Mouse (Mus musculus): ENCODE measurements around the gene Tomm7. TPM values are rescaled to one million over a fixed set of nuclear protein-coding genes. Genes with fewer than 3 reads are reported as not detected.
"Not testable (repeated sequence)": the region's sequence is repeated elsewhere in the genome, so short reads cannot be mapped to it uniquely, and the experiment has no call there.

Gene Tomm7
- polyA plus RNA-seq (2015; fragmentation: Nextera tagmentation; extraction: Ambion mirVana): 75.0 and 76.7 TPM in 2 replicates

- Histone ChIP-seq H3K9ac (ENCODE audit: low read depth, low read length) (peak within 1 kb of the TSS; percentile 78), H3K36me3 (ENCODE audit: control insufficient read depth, insufficient read depth, low read length) (peaks cover 4% of the 10 kb centered on the region; the same call in 1 of the 2 replicates), H3K4me2 (ENCODE audit: low read length) (peak within 1 kb of the TSS; percentile 66), H3K4me1 (ENCODE audit: control insufficient read depth, insufficient read depth, low read depth, low read length) (peaks cover 17% of the 10 kb centered on the region), H3K4me3 (ENCODE audit: low read length) (peak within 1 kb of the TSS; percentile 60), H3K27ac (ENCODE audit: low read depth, low read length) (peak within 1 kb of the TSS; percentile 82), H3K27me3 (replicated peaks; ENCODE audit: control insufficient read depth, insufficient read depth, low read length) (no peaks in the 10 kb centered on the region), H3K9me3 (ENCODE audit: control insufficient read depth, low read length) (no peaks in the 10 kb centered on the region)
- WGBS: under 1% methylated on average over 44 of the region's 44 CpGs
- ATAC-seq: peak; percentile 93
These were observed at the start of gene Tomm7 for GRCm38 (mm10) chr5:23843674-23844530. Gene Tomm7 (minus strand): TSS chr5:23844161.

GRCm38 (mm10) chr5:23893156-23893863 lies 49.3 kb upstream of the Tomm7 start:
- Histone ChIP-seq H3K36me3 (ENCODE audit: control insufficient read depth, insufficient read depth, low read length) (no peaks in the 10 kb centered on the region), H3K27me3 (replicated peaks; ENCODE audit: control insufficient read depth, insufficient read depth, low read length) (no peaks in the 10 kb centered on the region), H3K4me3 (ENCODE audit: low read length) (no peak overlapping the region), H3K4me1 (ENCODE audit: control insufficient read depth, insufficient read depth, low read depth, low read length) (no peaks in the 10 kb centered on the region), H3K4me2 (ENCODE audit: low read length) (no peak overlapping the region), H3K27ac (ENCODE audit: low read depth, low read length) (no peak overlapping the region), H3K9me3 (ENCODE audit: control insufficient read depth, low read length) (no peaks in the 10 kb centered on the region), H3K9ac (ENCODE audit: low read depth, low read length) (no peak overlapping the region)
- ATAC-seq: no peak
- 84% methylated on average over 5 of the region's 5 CpGs for WGBS

GRCm38 (mm10) chr5:23890734-23891133 lies 46.8 kb upstream of the Tomm7 start:
- no peaks in the 10 kb centered on the region for H3K36me3 ChIP-seq (ENCODE audit: control insufficient read depth, insufficient read depth, low read length)
- no peaks in the 10 kb centered on the region for H3K9me3 ChIP-seq (ENCODE audit: control insufficient read depth, low read length)
- WGBS: 43% methylated on average over 10 of the region's 10 CpGs
- ATAC-seq: no peak
- H3K27me3 ChIP-seq (replicated peaks; ENCODE audit: control insufficient read depth, insufficient read depth, low read length): no peaks in the 10 kb centered on the region
- no peak overlapping the region for H3K4me2 ChIP-seq (ENCODE audit: low read length)
- H3K9ac ChIP-seq (ENCODE audit: low read depth, low read length): no peak overlapping the region
- H3K4me3 ChIP-seq (ENCODE audit: low read length): no peak overlapping the region
- no peaks in the 10 kb centered on the region for H3K4me1 ChIP-seq (ENCODE audit: control insufficient read depth, insufficient read depth, low read depth, low read length)
- H3K27ac ChIP-seq (ENCODE audit: low read depth, low read length): no peak overlapping the region

GRCm38 (mm10) chr5:23889461-23889860 lies 45.5 kb upstream of the Tomm7 start:
- no peak overlapping the region for H3K4me3 ChIP-seq (ENCODE audit: low read length)
- no peak for ATAC-seq

GRCm38 (mm10) chr5:23887111-23887510 lies 43.1 kb upstream of the Tomm7 start:
- Histone ChIP-seq H3K9me3 (ENCODE audit: control insufficient read depth, low read length) (no peaks in the 10 kb centered on the region), H3K27me3 (replicated peaks; ENCODE audit: control insufficient read depth, insufficient read depth, low read length) (no peaks in the 10 kb centered on the region), H3K36me3 (ENCODE audit: control insufficient read depth, insufficient read depth, low read length) (no peaks in the 10 kb centered on the region), H3K4me3 (ENCODE audit: low read length) (no peak overlapping the region), H3K9ac (ENCODE audit: low read depth, low read length) (no peak overlapping the region), H3K4me1 (ENCODE audit: control insufficient read depth, insufficient read depth, low read depth, low read length) (no peaks in the 10 kb centered on the region), H3K4me2 (ENCODE audit: low read length) (no peak overlapping the region), H3K27ac (ENCODE audit: low read depth, low read length) (no peak overlapping the region)
- ATAC-seq: no peak
- 81% methylated on average over 3 of the region's 3 CpGs for WGBS

More at GRCm38 (mm10) chr5:23889461-23889860, 45.5 kb upstream of the Tomm7 start:
- no peaks in the 10 kb centered on the region for H3K36me3 ChIP-seq (ENCODE audit: control insufficient read depth, insufficient read depth, low read length)
- no peaks in the 10 kb centered on the region for H3K9me3 ChIP-seq (ENCODE audit: control insufficient read depth, low read length)
- no peak overlapping the region for H3K9ac ChIP-seq (ENCODE audit: low read depth, low read length)
- H3K4me2 ChIP-seq (ENCODE audit: low read length): no peak overlapping the region
- no peaks in the 10 kb centered on the region for H3K4me1 ChIP-seq (ENCODE audit: control insufficient read depth, insufficient read depth, low read depth, low read length)
- no peaks in the 10 kb centered on the region for H3K27me3 ChIP-seq (replicated peaks; ENCODE audit: control insufficient read depth, insufficient read depth, low read length)
- no peak overlapping the region for H3K27ac ChIP-seq (ENCODE audit: low read depth, low read length)
- 70% methylated on average over 4 of the region's 4 CpGs for WGBS

- ATAC-seq: no peak
These were observed 30.5 kb upstream of the Tomm7 start for GRCm38 (mm10) chr5:23874457-23874856.

GRCm38 (mm10) chr5:23872586-23872985 lies 28.6 kb upstream of the Tomm7 start:
- Histone ChIP-seq H3K4me3 (ENCODE audit: low read length) (no peak overlapping the region), H3K9ac (ENCODE audit: low read depth, low read length) (no peak overlapping the region), H3K4me1 (ENCODE audit: control insufficient read depth, insufficient read depth, low read depth, low read length) (no peaks in the 10 kb centered on the region), H3K4me2 (ENCODE audit: low read length) (no peak overlapping the region), H3K36me3 (ENCODE audit: control insufficient read depth, insufficient read depth, low read length) (no peaks in the 10 kb centered on the region), H3K27me3 (replicated peaks; ENCODE audit: control insufficient read depth, insufficient read depth, low read length) (no peaks in the 10 kb centered on the region), H3K9me3 (ENCODE audit: control insufficient read depth, low read length) (no peaks in the 10 kb centered on the region), H3K27ac (ENCODE audit: low read depth, low read length) (no peak overlapping the region)
- ATAC-seq: no peak
- WGBS: 85% methylated on average over 6 of the region's 6 CpGs

More at GRCm38 (mm10) chr5:23874457-23874856, 30.5 kb upstream of the Tomm7 start:
- Histone ChIP-seq H3K27ac (ENCODE audit: low read depth, low read length) (no peak overlapping the region), H3K27me3 (replicated peaks; ENCODE audit: control insufficient read depth, insufficient read depth, low read length) (no peaks in the 10 kb centered on the region), H3K4me1 (ENCODE audit: control insufficient read depth, insufficient read depth, low read depth, low read length) (no peaks in the 10 kb centered on the region), H3K9ac (ENCODE audit: low read depth, low read length) (no peak overlapping the region), H3K36me3 (ENCODE audit: control insufficient read depth, insufficient read depth, low read length) (no peaks in the 10 kb centered on the region), H3K4me2 (ENCODE audit: low read length) (no peak overlapping the region), H3K4me3 (ENCODE audit: low read length) (no peak overlapping the region), H3K9me3 (ENCODE audit: control insufficient read depth, low read length) (no peaks in the 10 kb centered on the region)
- 72% methylated on average over 5 of the region's 5 CpGs for WGBS

GRCm38 (mm10) chr5:23871323-23871722 lies 27.4 kb upstream of the Tomm7 start:
- H3K4me1 ChIP-seq (ENCODE audit: control insufficient read depth, insufficient read depth, low read depth, low read length); H3K4me2 ChIP-seq (ENCODE audit: low read length); H3K9me3 ChIP-seq (ENCODE audit: control insufficient read depth, low read length); H3K36me3 ChIP-seq (ENCODE audit: control insufficient read depth, insufficient read depth, low read length); H3K9ac ChIP-seq (ENCODE audit: low read depth, low read length); H3K27ac ChIP-seq (ENCODE audit: low read depth, low read length); H3K27me3 ChIP-seq (replicated peaks; ENCODE audit: control insufficient read depth, insufficient read depth, low read length); H3K4me3 ChIP-seq (ENCODE audit: low read length); ATAC-seq: not testable (repeated sequence)
- 90% methylated on average over 2 of the region's 2 CpGs for WGBS

- Histone ChIP-seq H3K9me3 (ENCODE audit: control insufficient read depth, low read length) (no peaks in the 10 kb centered on the region), H3K9ac (ENCODE audit: low read depth, low read length) (no peak overlapping the region), H3K4me1 (ENCODE audit: control insufficient read depth, insufficient read depth, low read depth, low read length) (no peaks in the 10 kb centered on the region), H3K36me3 (ENCODE audit: control insufficient read depth, insufficient read depth, low read length) (no peaks in the 10 kb centered on the region), H3K27ac (ENCODE audit: low read depth, low read length) (no peak overlapping the region), H3K27me3 (replicated peaks; ENCODE audit: control insufficient read depth, insufficient read depth, low read length) (no peaks in the 10 kb centered on the region), H3K4me3 (ENCODE audit: low read length) (no peak overlapping the region), H3K4me2 (ENCODE audit: low read length) (no peak overlapping the region)
- ATAC-seq: no peak
- WGBS: 78% methylated on average over 5 of the region's 5 CpGs
These were observed 22.0 kb upstream of the Tomm7 start for GRCm38 (mm10) chr5:23865941-23866340.
